Mouse (Mus musculus) kidney, adult 9 months (tissue): ENCODE results near the gene DXBay18.
"Not testable (repeated sequence)": the region's sequence is repeated elsewhere in the genome, so short reads cannot be mapped to it uniquely, and the experiment has no call there.

Experiments used
- DNase-seq: peaks from one replicate; pipeline ENCODE4 v3.0.0; 2022

The DXBay18 gene

DNA sequence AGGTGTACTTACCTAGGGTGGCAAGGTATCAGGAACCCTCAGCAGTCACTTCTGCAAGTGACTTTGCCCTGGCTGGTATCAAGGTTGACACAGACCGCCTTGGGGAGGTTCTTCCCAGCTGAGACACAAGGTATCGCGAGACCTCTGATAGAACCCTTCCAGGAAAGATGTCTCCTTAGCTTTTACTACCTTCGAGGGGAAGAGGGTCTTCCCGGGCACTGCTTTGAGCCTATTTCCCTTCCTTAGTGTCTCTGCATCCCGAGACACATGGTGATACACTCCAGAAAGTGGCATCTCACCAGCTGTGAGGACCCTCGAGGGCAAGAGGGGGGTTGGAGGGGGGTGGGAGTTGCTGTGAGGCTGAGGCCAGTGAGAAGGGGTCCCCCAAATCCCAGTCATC lies at the start of gene DXBay18:
Gene DXBay18 (minus strand): TSS at position 101 of the 400 bp plus-strand sequence.
- DNase-seq: not testable (repeated sequence)

DNA sequence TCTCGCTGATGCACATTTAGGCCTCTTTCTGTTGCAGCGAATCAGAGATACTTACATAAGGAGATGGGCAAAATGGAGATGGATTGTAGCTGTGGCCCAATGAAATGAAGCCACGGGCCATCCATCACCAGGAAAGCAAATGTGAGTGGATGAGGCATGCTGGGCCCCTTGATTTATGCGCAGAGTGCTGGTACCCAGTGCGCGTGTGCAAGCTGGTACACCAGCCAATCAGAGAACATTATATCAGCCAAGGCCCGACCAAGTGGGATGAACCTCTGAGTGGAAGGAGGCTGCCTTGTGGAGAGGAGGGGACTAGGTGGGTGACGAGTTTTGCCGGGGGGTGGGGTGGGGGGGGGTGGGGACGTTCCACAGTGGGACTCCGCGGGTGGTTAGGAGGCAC lies 42.7 kb upstream of the DXBay18 start, which contains the start of gene Xlr3b:
Gene Xlr3b (plus strand): TSS at position 274 of the 400 bp plus-strand sequence.
- DNase-seq: peak; percentile 34

DNA sequence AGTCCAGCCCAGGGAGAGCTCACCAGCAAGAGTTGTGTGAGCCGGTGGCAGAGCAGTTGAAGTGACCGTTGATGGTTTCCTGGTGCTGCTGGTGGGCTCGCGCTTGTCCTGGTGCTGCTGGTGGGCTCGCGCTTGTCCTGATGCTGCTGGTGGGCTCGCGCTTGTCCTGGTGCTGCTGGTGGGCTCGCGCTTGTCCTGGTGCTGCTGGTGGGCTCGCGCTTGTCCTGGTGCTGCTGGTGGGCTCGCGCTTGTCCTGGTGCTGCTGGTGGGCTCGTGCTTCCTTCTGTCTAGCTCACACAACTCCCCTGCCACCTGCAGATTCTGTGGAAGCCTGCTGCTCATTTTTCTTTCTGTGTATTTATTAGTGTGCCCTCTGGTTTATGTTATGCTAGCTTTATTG lies 27.6 kb upstream of the DXBay18 start, which contains the start of gene Spin2d:
Gene Spin2d (minus strand): TSS at position 101 of the 400 bp plus-strand sequence.
- not testable (repeated sequence) for DNase-seq

DNA sequence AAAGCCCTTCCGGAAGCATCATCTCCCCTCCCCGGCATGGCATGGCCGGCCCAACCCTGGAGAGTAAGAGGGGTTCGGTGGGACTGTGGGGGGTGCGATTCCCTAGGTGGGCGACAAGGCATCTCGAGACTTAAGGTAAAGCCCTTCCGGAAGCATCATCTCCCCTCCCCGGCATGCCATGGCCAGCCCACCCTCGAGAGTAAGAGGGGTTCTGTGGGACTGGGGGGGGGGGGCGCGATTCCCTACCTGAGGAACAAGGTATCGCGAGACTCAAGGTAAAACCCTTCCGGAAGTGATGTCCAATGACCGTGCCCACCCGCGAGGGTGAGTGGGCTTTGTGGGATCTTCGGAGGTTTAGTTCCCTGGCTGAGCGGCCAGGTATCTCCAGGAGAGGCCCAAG lies 754 bp downstream of the DXBay18 start, which contains the start of gene Xlr5b:
Gene Xlr5b (plus strand): TSS at position 301 of the 400 bp plus-strand sequence.
- DNase-seq: not testable (repeated sequence)

DNA sequence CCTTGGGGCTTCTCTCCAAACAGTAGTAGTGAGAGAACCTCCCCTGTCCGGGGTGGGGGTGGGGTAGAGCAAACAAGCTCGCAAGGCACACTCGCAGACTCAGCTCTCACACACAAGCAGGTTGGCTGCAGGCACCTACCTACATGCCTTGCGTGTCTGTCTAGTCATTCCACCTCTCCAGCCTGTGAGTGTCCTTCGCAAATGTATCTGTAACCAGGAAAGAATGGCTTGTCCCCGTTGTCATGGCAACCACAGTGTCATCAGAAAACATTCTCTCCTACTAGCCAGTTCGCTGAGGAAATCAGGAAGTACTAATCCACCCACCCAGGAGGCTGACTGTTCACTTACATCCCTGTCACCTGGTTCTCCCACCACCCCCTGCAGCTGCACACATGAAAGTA lies 6.0 kb downstream of the DXBay18 start:
- DNase-seq: not testable (repeated sequence)

DNA sequence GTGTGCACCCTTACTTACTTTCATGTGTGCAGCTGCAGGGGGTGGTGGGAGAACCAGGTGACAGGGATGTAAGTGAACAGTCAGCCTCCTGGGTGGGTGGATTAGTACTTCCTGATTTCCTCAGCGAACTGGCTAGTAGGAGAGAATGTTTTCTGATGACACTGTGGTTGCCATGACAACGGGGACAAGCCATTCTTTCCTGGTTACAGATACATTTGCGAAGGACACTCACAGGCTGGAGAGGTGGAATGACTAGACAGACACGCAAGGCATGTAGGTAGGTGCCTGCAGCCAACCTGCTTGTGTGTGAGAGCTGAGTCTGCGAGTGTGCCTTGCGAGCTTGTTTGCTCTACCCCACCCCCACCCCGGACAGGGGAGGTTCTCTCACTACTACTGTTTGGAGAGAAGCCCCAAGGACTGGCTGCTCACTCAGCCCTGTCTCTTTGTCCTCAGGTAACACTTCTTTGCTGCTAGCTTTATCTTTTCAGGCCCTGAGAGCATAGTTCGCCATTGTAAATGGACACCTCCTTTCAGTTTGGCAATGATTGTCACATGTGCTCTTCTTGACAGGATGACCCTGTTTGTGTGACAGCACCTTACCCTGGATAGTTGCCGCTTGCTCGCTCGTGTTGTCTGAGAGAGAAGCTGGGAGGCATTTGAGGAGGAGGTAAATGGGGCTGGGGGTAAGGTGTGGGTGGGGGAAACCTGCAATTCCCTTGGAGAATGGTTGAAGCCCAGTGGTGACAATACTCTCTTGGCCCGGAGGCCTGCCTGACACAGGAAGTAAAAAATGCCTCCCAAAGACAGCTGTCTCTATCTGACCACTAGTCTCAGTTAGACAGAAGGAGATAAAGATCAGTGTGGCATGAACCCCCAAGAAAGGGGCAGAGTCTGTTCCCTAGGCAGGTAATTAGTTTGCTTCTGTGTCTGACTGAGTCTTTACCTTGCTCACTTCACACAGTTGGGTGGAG lies 26.1 kb downstream of the DXBay18 start:
- not testable (repeated sequence) for DNase-seq

DNA sequence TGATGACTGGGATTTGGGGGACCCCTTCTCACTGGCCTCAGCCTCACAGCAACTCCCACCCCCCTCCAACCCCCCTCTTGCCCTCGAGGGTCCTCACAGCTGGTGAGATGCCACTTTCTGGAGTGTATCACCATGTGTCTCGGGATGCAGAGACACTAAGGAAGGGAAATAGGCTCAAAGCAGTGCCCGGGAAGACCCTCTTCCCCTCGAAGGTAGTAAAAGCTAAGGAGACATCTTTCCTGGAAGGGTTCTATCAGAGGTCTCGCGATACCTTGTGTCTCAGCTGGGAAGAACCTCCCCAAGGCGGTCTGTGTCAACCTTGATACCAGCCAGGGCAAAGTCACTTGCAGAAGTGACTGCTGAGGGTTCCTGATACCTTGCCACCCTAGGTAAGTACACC lies 32.5 kb downstream of the DXBay18 start, which contains the start of gene Gm14685:
Gene Gm14685 (plus strand): TSS at position 301 of the 400 bp plus-strand sequence.
- not testable (repeated sequence) for DNase-seq

DNA sequence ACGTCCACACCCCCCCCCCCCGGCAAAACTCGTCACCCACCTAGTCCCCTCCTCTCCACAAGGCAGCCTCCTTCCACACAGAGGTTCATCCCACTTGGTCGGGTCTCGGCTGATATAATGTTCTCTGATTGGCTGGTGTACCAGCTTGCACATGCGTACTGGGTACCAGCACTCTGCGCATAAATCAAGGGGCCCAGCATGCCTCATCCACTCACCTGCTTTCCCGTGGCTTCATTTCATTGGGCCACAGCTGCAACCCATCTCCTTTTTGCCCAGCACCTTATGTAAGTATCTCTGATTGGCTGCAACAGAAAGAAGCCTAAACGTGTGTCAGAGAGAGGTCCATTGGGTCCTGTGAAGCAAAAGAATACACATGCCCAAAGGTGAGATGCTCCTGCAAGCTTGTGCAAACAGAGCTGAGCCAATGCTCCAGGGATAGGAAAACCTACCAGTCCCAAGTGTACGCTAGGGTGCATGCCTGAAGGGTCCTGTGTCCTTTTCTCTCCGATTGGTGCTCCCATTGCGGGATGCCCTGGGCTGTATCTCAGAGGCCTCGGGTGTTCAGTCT lies 52.2 kb downstream of the DXBay18 start, which contains the start of gene Xlr3a:
Gene Xlr3a (minus strand): TSS at position 155 of the 568 bp plus-strand sequence.
- DNase-seq: peak; percentile 1
